Mouse (Mus musculus): ENCODE results near the gene Emc8.

DNA sequence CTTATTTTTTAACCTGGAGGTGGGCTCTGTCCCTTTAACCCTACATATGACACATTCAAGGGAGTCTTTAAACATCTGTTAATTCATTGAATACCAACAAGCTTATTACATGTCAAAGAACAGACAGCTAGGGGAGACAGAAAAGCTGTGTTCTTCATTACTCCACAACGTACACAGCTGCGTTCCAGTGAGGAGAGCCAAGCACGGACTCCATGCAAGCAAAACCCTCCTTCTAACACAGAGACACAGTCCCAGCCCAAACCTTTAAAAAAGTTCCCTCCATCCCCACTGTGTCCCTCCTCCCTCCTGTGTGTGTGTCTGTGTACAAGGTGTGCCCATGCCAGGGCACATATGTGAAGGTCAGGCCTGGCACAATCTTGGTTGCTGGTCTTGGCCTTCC, 37.8 kb upstream of the Emc8 start:
- TF ChIP-seq CTCF (IDR thresholded peaks at IDR 0.05): no peak
- no peak for TF ChIP-seq EP300 (IDR thresholded peaks at IDR 0.05)

All from lung, postnatal 0 days (tissue).